Mouse (Mus musculus) small intestine, adult 2 months (tissue): ENCODE measurements around the gene Gm43517. TPM values are rescaled to one million over a fixed set of nuclear protein-coding genes. Genes with fewer than 3 reads are reported as not detected.

ENCODE experiments used
- H3K27ac ChIP-seq: fragments of 200-500 bp; 2 replicates; pipeline ENCODE4 v1.5.1; 2012; ENCODE audit warnings: low read depth, low read length, control low read depth, inconsistent platforms; ENCODE audit not compliant: insufficient read depth
- H3K27me3 ChIP-seq: fragments of 200-500 bp; 2 replicates; pipeline ENCODE4 v1.6.1; 2012; ENCODE audit warnings: mild to moderate bottlenecking, moderate library complexity, low read length, inconsistent platforms; ENCODE audit not compliant: control insufficient read depth, insufficient read depth
- H3K36me3 ChIP-seq: fragments of 200-500 bp; 2 replicates; pipeline ENCODE4 v1.6.1; 2012; ENCODE audit warnings: mild to moderate bottlenecking, low read length, control low read depth, inconsistent platforms; ENCODE audit not compliant: control insufficient read depth, insufficient read depth
- H3K4me1 ChIP-seq: fragments of 200-500 bp; 2 replicates; pipeline ENCODE4 v1.6.1; 2012; ENCODE audit warnings: low read length, inconsistent platforms, mixed read lengths; ENCODE audit not compliant: control insufficient read depth, insufficient read depth, insufficient read length
- H3K4me3 ChIP-seq: fragments of 200-500 bp; 2 replicates; pipeline ENCODE4 v1.5.1; 2012; ENCODE audit warnings: low read depth, mild to moderate bottlenecking, control low read depth, inconsistent platforms, low read length, moderate library complexity
- CTCF ChIP-seq: fragments of 200-500 bp; IDR thresholded peaks from 2 replicates; pipeline ENCODE4 v1.5.1; 2012; ENCODE audit warnings: low read depth, mild to moderate bottlenecking, control low read depth, inconsistent platforms, low read length, moderate library complexity, mixed read lengths; ENCODE audit not compliant: insufficient replicate concordance, insufficient read length; ENCODE audit errors: extremely low read depth
- POLR2A ChIP-seq: fragments of 200-500 bp; IDR thresholded peaks from 2 replicates; pipeline ENCODE4 v1.6.1; 2012; ENCODE audit warnings: low read depth, mild to moderate bottlenecking, control low read depth, inconsistent platforms, low read length, moderate library complexity
- WGBS: fragments of 180-500 bp; shearing (Covaris S2); methylation state at CpG from one replicate; pipeline ENCODE4 v1.1.7; 2018; 5-methylcytosine and 5-hydroxymethylcytosine counted together
- polyA plus RNA-seq: library from polyadenylated mRNA; depleted of rRNA; stranded (reverse); fragments of >200 nt; gene quantifications from 2 replicates; pipeline ENCODE4 v1.2.3, GENCODE M21; 2012

Gene Gm43517
- polyA plus RNA-seq, 1 experiment: not detected

- Histone ChIP-seq H3K27me3 (peaks cover 28% of the 10 kb centered on the region), H3K36me3 (no peaks in the 10 kb centered on the region), H3K27ac (no peak overlapping the region), H3K4me1 (no peaks in the 10 kb centered on the region), H3K4me3 (no peak overlapping the region)
- WGBS: 6% methylated on average over 15 of the region's 15 CpGs
- no peak for TF ChIP-seq POLR2A
- TF ChIP-seq CTCF: no peak
Observed at GRCm38 (mm10) chr12:49375427-49376317, 9.3 kb upstream of the Gm43517 start.

- Histone ChIP-seq H3K36me3 (no peaks in the 10 kb centered on the region), H3K4me3 (no peak overlapping the region), H3K27ac (no peak overlapping the region), H3K27me3 (peaks cover 28% of the 10 kb centered on the region), H3K4me1 (no peaks in the 10 kb centered on the region)
- 7% methylated on average over 19 of the region's 19 CpGs for WGBS
- no peak for TF ChIP-seq POLR2A
- no peak for TF ChIP-seq CTCF
Observed at GRCm38 (mm10) chr12:49376318-49376992, 8.5 kb upstream of the Gm43517 start.

- Histone ChIP-seq H3K27ac (no peak overlapping the region), H3K4me3 (no peak overlapping the region), H3K4me1 (no peaks in the 10 kb centered on the region), H3K27me3 (peaks cover 34% of the 10 kb centered on the region), H3K36me3 (no peaks in the 10 kb centered on the region)
- 8% methylated on average over 15 of the region's 15 CpGs for WGBS
- TF ChIP-seq POLR2A: no peak
Observed at GRCm38 (mm10) chr12:49377281-49377970, 7.5 kb upstream of the Gm43517 start.

- Histone ChIP-seq H3K4me3 (no peak overlapping the region), H3K27ac (no peak overlapping the region), H3K27me3 (peaks cover 44% of the 10 kb centered on the region), H3K4me1 (no peaks in the 10 kb centered on the region), H3K36me3 (no peaks in the 10 kb centered on the region)
- TF ChIP-seq POLR2A (no peak), CTCF (no peak)
- 7% methylated on average over 1 of the region's 1 CpGs for WGBS
Observed at GRCm38 (mm10) chr12:49378920-49379319, 6.1 kb upstream of the Gm43517 start.

GRCm38 (mm10) chr12:49379446-49379845 is 5.5 kb upstream of the Gm43517 start:
- Histone ChIP-seq H3K36me3 (no peaks in the 10 kb centered on the region), H3K4me1 (no peaks in the 10 kb centered on the region), H3K27me3 (peaks cover 44% of the 10 kb centered on the region), H3K27ac (no peak overlapping the region), H3K4me3 (no peak overlapping the region)
- WGBS: 7% methylated on average over 11 of the region's 11 CpGs
- TF ChIP-seq CTCF (no peak), POLR2A (no peak)

- no peaks in the 10 kb centered on the region for H3K36me3 ChIP-seq
- H3K4me1 ChIP-seq: no peaks in the 10 kb centered on the region; the same call in 1 of the 2 replicates
- no peak overlapping the region for H3K27ac ChIP-seq
- TF ChIP-seq CTCF (no peak), POLR2A (no peak)
- WGBS: 2% methylated on average over 4 of the region's 4 CpGs
- peaks cover 50% of the 10 kb centered on the region for H3K27me3 ChIP-seq
- H3K4me3 ChIP-seq: no peak overlapping the region
Observed at GRCm38 (mm10) chr12:49380442-49380841, 4.5 kb upstream of the Gm43517 start.
